Mouse (Mus musculus) gastrocnemius, postnatal 36 days (tissue): ENCODE measurements around the gene Sgip1. TPM values are rescaled to one million over a fixed set of nuclear protein-coding genes. Genes with fewer than 3 reads are reported as not detected.

Experiments used
- DNase-seq, 2 experiments: peaks; one replicate each; pipeline ENCODE4 v3.0.0; 2022
- intact Hi-C: fragments of 180-260 bp; cut with DNase I; formaldehyde crosslinking; loops from one replicate; pipeline ENCODE4 v1.15.1; 2025
- total RNA-seq, 2 experiments: library from RNA; stranded (reverse); gene quantifications; 2 replicates each; pipeline ENCODE4 v1.2.3; 2021

Sgip1 gene
- total RNA-seq, 2 experiments from 2014 or later: 0.86 to 1.3 TPM

GRCm38 (mm10) chr4:102969599-102969998 lies 228.5 kb downstream of the Sgip1 start:
- intact Hi-C loops: no loop called here
- no peak for DNase-seq

- DNase-seq: no peak
- intact Hi-C loops: loop anchor here (10.0 kb wide), 1 partner anchor 486 kb away; no protein-coding TSS in a partner anchor
These were observed 230.1 kb downstream of the Sgip1 start for GRCm38 (mm10) chr4:102971159-102971558.

GRCm38 (mm10) chr4:102972071-102972470 lies 231.0 kb downstream of the Sgip1 start:
- intact Hi-C loops: loop anchor here (10.0 kb wide), 1 partner anchor 487 kb away; no protein-coding TSS in a partner anchor
- no peak for DNase-seq

GRCm38 (mm10) chr4:102974172-102974571 lies 233.1 kb downstream of the Sgip1 start:
- intact Hi-C loops: loop anchor here (10.0 kb wide), 1 partner anchor 489 kb away; no protein-coding TSS in a partner anchor
- DNase-seq: no peak

GRCm38 (mm10) chr4:102976290-102977275 lies 235.5 kb downstream of the Sgip1 start:
- no peak for DNase-seq
- intact Hi-C loops: loop anchor here (10.0 kb wide), 1 partner anchor 492 kb away; no protein-coding TSS in a partner anchor

- DNase-seq: no peak
- intact Hi-C loops: loop anchor here (10.0 kb wide), 1 partner anchor 493 kb away; no protein-coding TSS in a partner anchor
These were observed 236.8 kb downstream of the Sgip1 start for GRCm38 (mm10) chr4:102977778-102978321.

GRCm38 (mm10) chr4:102978440-102978839 lies 237.3 kb downstream of the Sgip1 start, which contains the start of gene Tctex1d1:
TSS of gene Tctex1d1 (plus strand) at chr4:102978606.
- no peak for DNase-seq
- intact Hi-C loops: loop anchor here (10.0 kb wide), 1 partner anchor 494 kb away; no protein-coding TSS in a partner anchor

- intact Hi-C loops: loop anchor here (10.0 kb wide), 1 partner anchor 495 kb away; no protein-coding TSS in a partner anchor
- DNase-seq: no peak
These were observed 238.3 kb downstream of the Sgip1 start for GRCm38 (mm10) chr4:102979385-102979784.

- intact Hi-C loops: loop anchor here (10.0 kb wide), 1 partner anchor 363 kb away; no protein-coding TSS in a partner anchor
- no peak for DNase-seq
These were observed 240.6 kb downstream of the Sgip1 start for GRCm38 (mm10) chr4:102981709-102982108.

- intact Hi-C loops: loop anchor here (2.0 to 10.0 kb wide), 2 partner anchors 159 to 359 kb away; no protein-coding TSS in a partner anchor
- no peak for DNase-seq
These were observed 245.1 kb downstream of the Sgip1 start for GRCm38 (mm10) chr4:102986173-102986572.

GRCm38 (mm10) chr4:102986917-102987316 lies 245.8 kb downstream of the Sgip1 start:
- intact Hi-C loops: loop anchor here (2.0 to 10.0 kb wide), 2 partner anchors 158 to 358 kb away; no protein-coding TSS in a partner anchor
- no peak for DNase-seq

- intact Hi-C loops: loop anchor here (2.0 to 10.0 kb wide), 2 partner anchors 157 to 357 kb away; no protein-coding TSS in a partner anchor
- DNase-seq: no peak
These were observed 246.2 kb downstream of the Sgip1 start for GRCm38 (mm10) chr4:102987325-102987724.

- DNase-seq: no peak
- intact Hi-C loops: loop anchor here (2.0 to 10.0 kb wide), 2 partner anchors 157 to 357 kb away; no protein-coding TSS in a partner anchor
These were observed 246.7 kb downstream of the Sgip1 start for GRCm38 (mm10) chr4:102987756-102988155.

- no peak for DNase-seq
- intact Hi-C loops: loop anchor here (10.0 kb wide), 1 partner anchor 356 kb away; no protein-coding TSS in a partner anchor
These were observed 247.4 kb downstream of the Sgip1 start for GRCm38 (mm10) chr4:102988526-102988925.

GRCm38 (mm10) chr4:102989391-102989790 lies 248.3 kb downstream of the Sgip1 start:
- DNase-seq: no peak
- intact Hi-C loops: loop anchor here (10.0 kb wide), 1 partner anchor 355 kb away; no protein-coding TSS in a partner anchor

GRCm38 (mm10) chr4:102990016-102990415 lies 248.9 kb downstream of the Sgip1 start:
- intact Hi-C loops: no loop called here
- DNase-seq: no peak

GRCm38 (mm10) chr4:102990595-102991340 lies 249.7 kb downstream of the Sgip1 start:
- DNase-seq: no peak
- intact Hi-C loops: no loop called here

GRCm38 (mm10) chr4:102991685-102992084 lies 250.6 kb downstream of the Sgip1 start:
- intact Hi-C loops: no loop called here
- DNase-seq: no peak

GRCm38 (mm10) chr4:103004681-103005080 lies 263.6 kb downstream of the Sgip1 start:
- intact Hi-C loops: no loop called here
- DNase-seq: no peak
